Mouse (Mus musculus): ENCODE data around the gene Sox5.
A peak's percentile ranks its signal among the peaks of the same experiment; 100 is the strongest.

The Sox5 gene

DNA sequence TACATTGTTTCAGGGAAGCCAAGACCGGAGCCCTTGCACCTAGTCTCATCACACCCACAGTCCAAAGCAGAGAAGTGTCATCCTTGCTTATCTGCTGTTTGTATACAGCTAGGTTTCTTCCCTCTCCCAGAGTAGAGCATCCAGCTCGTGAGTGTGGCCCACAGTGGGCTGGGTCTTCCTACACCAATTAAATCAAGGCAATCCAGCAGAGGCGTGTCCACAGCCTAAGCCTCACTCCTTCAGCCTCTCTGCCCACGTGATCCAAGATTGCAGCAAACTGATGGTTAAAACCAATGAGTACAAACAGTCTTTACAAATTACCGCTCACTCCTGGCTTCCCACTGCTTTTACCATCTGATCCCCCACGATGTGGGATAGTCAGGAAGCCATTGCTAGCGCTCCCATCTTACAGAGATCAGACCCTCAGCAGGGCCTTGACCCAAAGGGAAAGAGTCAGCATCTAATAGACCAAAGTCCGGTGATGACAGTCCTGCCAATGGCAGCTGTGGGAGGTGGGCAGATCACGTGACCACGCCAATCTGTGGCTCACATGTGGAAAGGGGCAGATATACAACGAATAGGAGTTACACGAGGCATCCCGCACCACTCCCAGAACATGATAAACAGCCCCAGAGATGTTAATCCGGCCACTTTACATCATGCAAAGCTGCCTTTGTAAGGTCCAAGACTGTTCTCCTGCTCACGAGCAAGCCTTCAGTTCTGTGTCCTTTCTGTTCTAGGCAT is 9.4 kb downstream of the Sox5 start:
- DNase-seq (ENCODE audit: low spot score) = no peak

DNA sequence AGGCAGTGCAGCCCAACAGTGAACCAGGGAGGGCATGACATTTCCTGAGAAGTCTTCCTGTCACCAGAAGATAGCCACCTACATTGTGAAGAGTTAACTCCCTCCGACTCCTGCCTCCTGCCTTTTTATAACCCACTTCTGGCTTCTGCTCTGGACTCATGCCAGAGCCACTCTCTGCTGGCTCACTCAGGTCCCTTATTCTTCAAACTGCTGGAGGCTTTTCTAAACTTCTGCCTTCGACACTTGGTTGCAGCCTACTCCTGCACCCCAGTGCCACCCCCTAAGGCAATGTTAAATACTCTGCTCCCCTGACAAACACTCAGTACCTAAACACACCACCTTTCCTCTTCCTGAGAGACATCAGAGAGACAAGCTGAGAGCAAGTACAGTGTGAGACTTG is 12.7 kb downstream of the Sox5 start:
- DNase-seq (ENCODE audit: low spot score) = no peak

DNA sequence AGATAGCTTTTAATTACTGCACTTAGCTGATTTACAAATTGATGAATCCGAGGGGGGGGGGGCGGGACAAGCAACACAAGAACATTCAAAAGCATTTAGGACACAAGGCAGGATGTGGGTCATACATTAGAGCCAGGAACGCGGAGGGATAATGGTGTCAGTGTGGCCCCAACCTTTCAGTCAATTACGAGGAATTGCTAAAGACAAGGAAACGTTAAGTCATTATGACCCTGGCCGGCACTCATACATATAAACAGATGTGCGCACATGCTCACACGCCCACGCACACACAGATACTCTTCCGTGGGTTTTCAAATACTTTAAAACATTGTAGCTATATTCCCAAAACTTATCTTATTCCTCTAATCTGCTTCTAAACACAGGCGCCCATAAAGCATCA is 19.9 kb downstream of the Sox5 start:
- DNase-seq (ENCODE audit: low spot score) = no peak

DNA sequence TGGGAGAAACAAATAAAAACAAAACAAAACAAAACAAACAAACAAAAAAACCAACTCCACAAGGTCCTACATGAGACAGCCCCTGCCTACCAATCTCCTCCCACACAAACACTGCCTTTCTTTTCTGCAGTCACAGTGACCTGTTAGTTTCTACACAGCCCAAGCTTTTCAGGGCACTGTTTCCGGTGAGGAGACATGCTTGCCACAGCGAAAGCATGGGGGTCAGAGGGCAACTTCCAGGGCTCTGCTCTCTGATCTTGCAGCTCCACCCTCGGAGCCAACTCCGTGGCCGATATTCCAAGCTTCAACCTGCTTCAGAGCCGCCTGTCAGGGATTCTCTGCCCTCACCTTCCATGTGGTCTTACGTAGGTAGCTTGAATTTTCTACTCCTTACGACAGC is 22.6 kb downstream of the Sox5 start:
- DNase-seq (ENCODE audit: low spot score) = peak; percentile 32

DNA sequence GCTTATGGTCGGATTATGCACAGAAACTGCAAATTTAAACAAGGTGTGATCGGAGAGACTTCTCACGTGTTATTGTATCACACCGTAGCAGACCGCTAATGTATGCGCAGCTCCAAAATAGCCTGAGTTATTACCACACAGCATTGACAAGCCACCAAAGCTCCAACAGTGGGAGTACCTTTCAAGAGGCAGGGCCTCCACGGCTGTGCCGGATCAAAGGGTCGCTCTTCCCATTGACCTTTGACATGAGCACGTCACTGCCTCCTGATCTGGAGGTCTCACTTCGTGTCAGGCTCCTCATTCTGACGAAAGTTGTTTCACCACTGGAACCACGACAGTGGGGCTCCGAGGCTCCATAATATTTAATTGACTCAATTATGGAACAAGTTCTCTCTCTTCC is 24.4 kb downstream of the Sox5 start:
- no peak for DNase-seq (ENCODE audit: low spot score)

DNA sequence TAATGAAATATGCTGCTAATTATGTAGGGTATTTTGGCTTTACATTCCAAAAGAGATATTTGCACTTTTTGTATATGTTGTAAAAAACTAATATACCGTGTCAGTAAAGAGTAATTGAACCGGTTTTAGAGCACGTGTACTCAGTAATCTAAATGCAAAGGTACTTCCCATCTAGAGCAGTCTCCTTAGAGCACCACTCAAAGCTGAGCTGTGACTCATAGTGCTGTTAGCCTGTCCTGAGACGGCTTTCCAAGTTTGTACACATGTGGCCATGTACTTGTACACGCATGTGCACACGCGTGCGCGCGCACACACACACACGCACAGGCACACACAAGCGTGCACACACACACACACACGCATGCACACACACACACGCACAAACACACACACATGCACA is 25.3 kb downstream of the Sox5 start:
- DNase-seq (ENCODE audit: low spot score) = no peak

DNA sequence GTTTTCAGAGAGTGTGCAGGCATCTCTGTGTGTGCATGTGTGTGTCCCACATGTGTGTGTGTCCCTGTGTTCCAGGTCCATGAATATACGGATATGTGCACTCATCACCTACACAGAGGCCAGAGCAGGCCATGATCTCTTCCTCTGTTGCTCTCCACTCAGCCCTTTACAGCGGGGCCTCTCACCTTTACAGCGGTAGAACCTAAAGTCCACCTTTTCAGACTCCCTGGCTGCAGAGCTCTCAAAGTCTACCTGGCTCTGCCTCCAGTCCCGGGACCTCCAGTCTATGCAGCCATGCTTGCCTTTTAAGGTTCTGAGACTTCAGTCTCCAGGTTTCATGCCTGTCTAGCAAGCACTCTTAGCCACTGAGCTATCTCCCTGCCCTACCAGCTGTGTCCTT is 26.5 kb downstream of the Sox5 start:
- no peak for DNase-seq (ENCODE audit: low spot score)

DNA sequence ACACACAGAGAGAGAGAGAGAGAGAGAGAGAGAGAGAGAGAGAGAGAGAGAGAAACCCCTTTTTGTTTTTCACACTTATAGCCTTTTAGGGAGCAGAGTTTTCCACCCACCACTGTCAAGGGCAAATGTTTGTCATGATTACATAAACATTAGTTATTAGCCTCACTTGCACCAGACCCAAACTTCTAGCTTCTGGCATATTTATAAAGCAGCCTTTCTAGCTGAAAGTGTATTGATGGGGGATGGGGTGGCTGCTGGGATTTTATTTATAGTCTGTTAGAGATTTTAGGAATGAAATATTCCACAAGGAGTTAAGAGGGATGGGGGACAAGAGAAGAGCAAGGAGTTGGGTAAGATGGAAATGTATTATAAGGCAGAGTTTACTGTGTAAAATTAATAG is 27.4 kb downstream of the Sox5 start:
- DNase-seq (ENCODE audit: low spot score) = peak; percentile 75

DNA sequence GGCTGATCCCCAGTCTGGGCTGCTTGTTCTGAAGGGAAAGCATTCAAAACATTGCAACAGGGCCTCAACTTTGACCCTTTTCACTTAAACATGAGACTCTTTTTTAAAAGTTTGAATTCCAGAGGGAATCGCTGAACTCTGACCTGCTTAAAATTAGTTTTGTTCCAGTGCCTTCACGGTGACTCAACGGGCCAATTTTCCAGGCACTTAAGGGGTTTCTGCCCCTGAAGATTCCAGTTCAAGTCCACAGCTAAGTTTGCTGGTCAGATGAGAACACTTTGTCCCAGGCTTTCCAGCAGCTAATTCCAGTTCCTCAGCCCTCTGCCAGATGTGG is 27.8 kb downstream of the Sox5 start:
- DNase-seq (ENCODE audit: low spot score) = peak; percentile 97

DNA sequence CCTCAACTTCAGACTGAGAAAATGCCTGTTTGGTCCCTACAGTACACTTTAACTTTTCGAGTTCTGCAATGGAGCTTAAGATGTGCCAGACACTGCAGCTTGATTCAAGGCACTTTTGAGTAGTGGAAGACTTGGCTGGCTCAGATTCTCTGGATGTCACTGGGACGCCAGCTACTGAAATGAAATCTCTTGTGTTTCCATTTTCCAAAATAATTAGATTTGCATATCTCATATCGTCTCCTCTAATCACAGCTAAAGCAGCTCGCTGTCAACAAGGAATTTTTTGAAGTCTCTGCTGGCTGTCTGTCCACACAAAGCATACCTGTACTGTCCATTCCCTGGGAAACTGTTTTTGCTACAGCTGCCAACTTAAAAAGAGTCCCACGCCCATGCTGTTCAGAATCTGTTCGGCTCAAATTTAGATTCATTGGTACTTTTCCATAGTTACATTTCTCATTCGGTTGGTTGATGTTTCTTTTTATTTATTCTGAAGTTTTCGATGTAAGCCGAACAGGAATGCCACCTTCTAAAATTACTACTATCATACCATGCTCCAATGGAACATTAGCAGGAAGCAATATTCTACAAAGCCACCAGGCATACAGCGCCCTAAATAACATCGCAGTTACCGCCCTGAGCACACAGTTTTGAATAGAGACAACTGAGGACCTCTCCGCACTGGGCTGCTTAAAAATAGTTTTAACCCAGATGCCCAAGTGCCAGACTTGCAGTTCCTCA is 28.4 kb downstream of the Sox5 start:
- DNase-seq (ENCODE audit: low spot score) = peak; percentile 29

DNA sequence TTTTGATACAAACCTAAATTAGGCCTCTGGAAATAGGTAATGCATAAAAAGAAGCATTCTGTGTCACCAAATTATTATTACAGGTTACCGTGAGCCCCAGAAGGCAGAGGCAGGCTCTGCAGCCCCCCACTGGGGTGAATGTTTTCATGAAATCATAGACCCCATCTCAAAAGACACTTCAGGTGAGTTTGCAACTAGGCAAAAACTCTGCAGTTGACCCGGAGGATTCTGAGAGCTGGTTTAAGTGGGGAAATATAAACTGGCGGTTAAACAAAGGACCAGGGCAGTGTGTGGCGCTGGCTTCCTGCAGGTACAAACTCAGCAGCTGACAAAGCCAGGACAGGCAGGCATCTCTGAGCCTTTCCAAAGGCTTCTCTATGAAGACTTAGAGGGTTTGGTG is 30.2 kb downstream of the Sox5 start:
- no peak for DNase-seq (ENCODE audit: low spot score)

DNA sequence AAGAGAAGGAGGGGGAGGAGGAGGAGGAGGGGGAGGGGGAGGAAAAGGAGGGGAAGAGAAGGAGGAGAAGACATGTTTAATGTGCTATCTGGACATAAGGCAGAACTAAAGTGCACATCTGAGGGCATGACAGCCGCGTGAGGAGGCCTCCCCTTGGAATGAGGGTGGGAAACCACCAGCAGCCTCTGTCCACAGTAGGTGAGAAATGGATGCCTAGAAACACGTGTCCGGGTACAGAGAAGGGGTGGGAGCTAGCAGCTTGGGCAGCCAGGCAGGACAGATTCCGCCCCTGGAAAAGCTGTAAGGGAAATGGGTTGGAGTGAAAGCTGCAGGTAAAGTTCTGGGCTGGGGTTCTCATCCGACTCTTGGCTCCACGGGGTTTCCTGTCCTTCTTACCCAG is 31.6 kb downstream of the Sox5 start:
- no peak for DNase-seq (ENCODE audit: low spot score)

DNA sequence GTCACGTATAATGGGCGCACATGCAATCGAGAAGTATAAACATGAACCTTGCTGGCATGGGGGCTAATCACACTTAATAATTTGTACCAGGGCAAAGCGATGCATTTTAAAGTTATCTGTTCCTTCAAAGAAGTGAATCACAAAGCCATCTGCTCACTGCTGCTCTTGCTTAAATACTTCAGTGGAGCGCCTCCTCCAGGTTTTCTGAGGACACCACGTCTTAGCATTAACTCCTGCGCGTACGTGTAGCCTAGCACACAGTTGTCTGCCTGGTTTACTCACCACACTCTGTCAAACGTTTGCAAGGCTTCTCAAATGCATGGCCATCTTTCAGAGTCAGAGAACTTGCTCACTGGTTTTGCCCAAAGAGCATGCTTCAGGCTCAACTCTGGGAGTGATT is 35.3 kb downstream of the Sox5 start:
- no peak for DNase-seq (ENCODE audit: low spot score)

DNA sequence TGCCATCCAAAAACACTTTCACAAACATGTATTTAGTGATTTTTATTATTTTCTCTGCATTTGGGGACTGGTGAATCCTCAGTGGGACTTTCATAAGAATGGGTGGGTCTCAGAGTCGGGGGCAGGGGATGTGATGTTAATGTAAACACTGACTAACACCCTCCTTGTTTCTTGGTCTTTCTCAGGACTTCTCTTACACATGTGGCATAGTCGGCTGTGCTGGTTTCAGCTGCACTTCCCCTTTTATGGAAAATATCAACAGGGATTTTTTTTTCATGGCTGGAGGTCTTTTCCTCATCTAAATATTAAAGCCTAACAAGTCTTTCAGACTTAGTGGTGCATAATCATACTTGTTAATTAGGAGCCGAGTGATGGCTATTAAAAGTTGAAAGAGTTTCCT is 39.2 kb downstream of the Sox5 start:
- no peak for DNase-seq (ENCODE audit: low spot score)

DNA sequence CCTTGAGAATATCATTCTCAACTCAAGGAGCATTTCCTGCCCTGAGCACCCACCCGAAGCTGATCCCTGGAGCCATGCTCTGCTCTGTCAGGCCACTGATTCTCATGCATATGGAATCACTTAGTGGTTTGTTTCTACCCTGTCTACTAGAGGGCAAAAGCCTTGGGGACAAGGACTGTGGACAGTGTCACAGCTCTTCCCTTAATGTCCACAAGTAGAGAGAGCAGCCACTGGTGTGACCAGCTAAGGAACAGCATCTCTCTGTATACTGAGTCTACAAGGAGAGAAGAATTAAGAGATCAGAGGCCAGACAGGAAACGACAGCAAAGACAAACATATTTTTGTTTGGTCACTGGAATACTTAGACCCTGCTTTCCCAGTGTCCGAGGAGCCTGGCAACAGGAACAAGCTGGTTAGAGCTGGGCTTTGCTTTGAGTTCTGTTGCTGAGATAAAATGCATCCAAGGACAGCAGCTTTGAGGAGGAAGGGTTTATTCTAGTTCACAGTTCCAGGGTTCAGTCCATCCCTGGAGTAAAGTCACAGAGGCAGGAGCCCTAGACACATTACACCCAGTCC is 40.6 kb downstream of the Sox5 start:
- no peak for DNase-seq (ENCODE audit: low spot score)

DNA sequence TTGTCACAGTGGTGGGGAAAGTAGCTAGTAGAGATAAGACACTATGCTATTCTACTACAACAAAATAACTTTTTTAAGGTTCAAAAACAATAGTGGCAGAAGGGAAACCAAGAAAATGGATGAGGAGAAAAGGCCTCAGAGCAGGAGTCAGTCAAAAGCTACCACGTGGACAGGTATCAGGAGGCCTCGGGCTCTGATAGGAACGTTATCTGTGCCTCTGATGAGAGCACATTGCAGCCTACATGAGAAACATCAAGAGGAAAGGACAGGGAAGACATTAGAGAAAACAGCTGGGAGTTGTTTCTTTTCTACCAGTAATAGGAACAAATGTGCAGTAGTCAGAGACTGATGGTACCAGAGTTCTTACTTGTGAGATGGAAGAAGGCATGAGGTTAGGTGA is 41.4 kb downstream of the Sox5 start:
- DNase-seq (ENCODE audit: low spot score) = no peak

DNA sequence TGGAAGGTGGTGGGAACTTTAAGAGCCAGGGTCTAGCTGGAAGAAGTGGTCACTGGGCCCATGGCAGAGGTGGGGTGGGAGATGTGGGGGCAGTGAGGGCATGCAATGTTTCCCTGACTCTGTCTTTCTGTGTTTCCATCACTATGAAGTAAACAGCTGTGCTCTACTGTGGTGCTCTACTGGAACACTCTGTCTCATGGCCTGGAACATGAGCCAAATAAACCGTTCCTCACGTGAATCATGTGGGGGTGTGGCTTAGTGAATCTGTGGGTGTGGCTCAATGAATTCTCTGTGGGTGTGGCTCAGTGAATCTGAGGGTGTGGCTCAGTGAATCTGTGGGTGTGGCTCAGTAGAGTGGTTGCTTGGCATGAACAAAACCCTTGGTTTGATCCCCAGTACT is 42.0 kb downstream of the Sox5 start:
- peak; percentile 38 for DNase-seq (ENCODE audit: low spot score)

DNA sequence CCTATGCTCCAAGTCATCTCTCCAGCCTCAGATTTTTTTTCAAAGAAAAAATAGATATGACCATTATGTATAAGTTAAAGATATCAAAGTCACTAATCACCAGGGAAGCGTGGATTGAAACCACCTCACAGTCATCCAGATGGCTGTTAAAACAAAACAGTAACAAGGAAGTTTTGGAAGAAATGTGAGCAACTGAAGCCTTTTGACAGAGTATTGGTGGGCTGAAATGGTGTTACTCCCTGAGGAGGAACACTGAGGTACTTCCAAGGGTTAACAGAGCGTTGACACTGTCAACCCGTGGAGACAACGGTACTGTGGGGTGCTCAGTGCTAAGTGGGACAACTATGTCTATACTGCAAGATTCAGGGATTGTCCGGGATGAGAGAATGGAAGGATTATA is 44.0 kb downstream of the Sox5 start:
- no peak for DNase-seq (ENCODE audit: low spot score)

DNA sequence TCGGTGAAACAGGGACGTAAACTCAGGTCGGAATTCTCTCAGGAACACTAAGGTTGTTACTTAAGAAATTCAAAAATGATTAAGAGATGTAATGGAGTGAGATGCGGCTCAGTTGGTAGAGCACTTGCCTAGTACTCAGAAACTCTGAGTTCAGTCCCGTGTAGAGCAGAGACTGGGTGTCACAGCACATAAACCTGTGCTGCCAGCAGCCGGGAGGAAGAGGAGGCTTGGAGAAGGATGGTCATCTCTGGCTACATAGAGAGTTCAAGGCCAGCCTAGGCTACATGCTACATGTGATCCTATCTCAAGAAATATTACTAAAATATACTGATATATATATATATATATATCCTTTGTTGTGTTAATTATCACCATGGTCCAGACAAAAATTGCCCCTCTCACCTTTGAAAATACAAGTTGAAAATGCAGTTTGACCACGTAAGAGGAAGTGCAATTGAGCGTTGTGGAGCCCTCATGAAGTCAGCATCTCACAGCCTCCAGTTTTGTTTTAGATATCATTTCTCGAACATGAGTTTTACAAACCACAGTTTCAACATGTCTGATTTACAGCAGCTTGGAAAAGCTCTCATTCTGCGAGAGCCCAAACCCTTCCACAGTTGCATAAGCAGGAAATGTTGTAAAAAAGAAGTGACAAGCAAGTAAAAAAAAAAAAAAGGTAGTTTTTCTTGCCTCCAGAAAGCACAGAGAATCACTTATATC is 50.4 kb downstream of the Sox5 start:
- peak; percentile 39 for DNase-seq (ENCODE audit: low spot score)

DNA sequence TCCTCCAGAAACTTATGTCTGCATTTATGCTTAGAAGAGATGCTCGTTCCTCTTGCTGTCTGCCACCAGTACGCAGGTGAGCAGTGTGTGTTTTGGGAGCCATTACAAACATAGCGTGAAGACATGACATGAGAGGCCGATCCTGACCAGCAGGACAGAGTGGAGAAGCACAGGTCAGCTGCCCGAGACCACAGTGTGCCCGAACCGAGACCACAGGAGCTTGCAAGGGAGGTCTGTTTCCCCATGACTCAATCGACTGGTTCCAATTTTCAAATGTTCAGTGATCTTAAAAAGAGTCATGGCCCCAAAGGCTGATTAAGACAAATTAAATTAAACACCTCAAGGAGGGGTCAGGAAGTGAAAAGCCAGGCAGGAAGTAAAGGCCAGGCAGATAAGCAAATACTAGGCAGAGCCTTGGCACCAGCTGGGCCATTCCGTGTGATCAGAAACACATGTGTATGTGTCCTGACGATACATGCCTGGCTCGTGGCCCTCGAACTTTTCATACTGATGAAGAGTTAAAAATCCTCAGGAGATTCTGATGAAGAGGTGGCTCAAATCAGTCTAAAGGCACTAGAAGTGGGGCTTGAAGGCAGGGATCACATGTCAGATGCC is 58.1 kb downstream of the Sox5 start:
- no peak for DNase-seq (ENCODE audit: low spot score)

DNA sequence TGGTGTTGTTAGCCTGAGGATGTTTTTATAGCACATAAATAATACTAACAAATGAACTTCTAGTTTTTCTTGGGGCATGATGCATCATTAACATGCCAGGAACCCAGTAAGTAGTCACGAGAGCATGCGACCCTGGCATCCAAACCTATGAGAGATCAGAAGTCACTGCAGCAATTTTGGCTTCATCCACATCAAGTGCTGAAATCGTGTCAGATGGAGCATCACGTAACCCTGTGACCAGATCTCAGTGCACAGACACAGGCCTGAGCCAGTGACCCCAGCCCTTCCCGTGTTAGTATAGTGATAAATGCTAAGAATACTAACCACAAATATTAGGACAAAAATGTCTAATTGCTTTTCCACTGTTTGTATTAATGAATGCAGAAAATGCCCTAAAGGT is 58.8 kb downstream of the Sox5 start:
- no peak for DNase-seq (ENCODE audit: low spot score)

DNA sequence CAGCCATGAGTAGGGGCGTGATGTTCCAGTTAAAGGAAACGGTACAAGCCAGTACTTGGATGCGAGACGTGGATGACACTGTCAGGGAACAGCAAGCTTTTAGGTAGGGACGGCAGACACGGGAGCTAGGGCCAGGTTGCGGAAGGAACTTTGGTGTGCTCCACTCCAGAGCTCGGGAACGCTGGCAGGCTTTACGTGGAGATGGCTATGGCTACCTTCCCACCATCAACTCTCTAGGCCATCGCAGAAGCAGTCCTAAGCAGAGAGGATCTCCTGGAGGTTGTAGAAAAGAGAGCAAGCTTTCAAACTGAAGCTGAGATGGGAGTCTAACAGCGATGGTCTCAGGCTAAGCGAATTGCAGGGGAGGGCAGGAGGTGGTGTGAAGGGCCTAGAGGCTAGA is 60.9 kb downstream of the Sox5 start:
- no peak for DNase-seq (ENCODE audit: low spot score)

DNA sequence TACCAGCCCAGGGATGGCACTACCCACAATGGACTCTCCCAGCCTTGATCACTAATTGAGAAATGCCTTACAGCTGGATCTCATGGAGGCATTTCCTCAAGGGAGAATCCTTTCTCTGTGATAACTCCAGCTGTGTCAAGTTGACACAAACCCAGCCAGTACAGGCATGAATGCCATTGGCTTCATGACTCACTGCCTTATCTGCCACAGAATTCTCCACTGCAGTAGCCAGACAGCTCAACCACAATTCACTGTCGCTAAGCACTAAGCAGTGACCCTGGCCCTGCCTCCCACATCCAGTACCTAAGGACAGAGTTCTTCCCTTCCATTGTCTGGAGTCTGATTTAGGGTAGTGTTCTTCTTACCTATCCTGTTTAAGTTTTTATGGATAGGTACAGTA is 65.4 kb downstream of the Sox5 start:
- peak; percentile 29 for DNase-seq (ENCODE audit: low spot score)

Measured in adipocyte (in vitro differentiated cells).